Mouse (Mus musculus) erythroblast, embryonic 14.5 days (primary cell): ENCODE results near the gene Olfr1121.
"Not testable (repeated sequence)": the region's sequence is repeated elsewhere in the genome, so short reads cannot be mapped to it uniquely, and the experiment has no call there.

Source experiments
- GATA1 ChIP-seq: IDR thresholded peaks from 2 replicates; pipeline ENCODE4 v1.6.1; 2012; ENCODE audit warnings: low read length, inconsistent platforms, mixed read lengths
- TAL1 ChIP-seq: IDR thresholded peaks from 3 replicates; pipeline ENCODE4 v1.6.1; 2012; ENCODE audit warnings: low read length, inconsistent platforms, mixed read lengths

- TF ChIP-seq GATA1, TAL1: not testable (repeated sequence)
These were observed 25.0 kb downstream of the Olfr1121 start for GRCm38 (mm10) chr2:87394686-87395085.
